Mouse (Mus musculus) cerebellum, postnatal 10 days (tissue): ENCODE measurements around the gene Evi2.

ENCODE experiments used
- DNase-seq, 2 experiments: peaks; one replicate each; pipeline ENCODE4 v3.0.0; 2021; ENCODE audit warnings: mixed read lengths in 2 of 2

Evi2 gene

GRCm38 (mm10) chr11:79523560-79524309 is 6.7 kb downstream of the Evi2 start, which contains the start of gene Evi2b:
Gene Evi2b (minus strand): TSS chr11:79523762.
- no peak for DNase-seq

GRCm38 (mm10) chr11:79522944-79523343 is 7.4 kb downstream of the Evi2 start:
- DNase-seq: no peak

GRCm38 (mm10) chr11:79521930-79522329 is 8.5 kb downstream of the Evi2 start:
- no peak for DNase-seq

GRCm38 (mm10) chr11:79520772-79521171 is 9.6 kb downstream of the Evi2 start:
- no peak for DNase-seq

GRCm38 (mm10) chr11:79519878-79520291 is 10.5 kb downstream of the Evi2 start:
- no peak for DNase-seq

GRCm38 (mm10) chr11:79519299-79519698 is 11.1 kb downstream of the Evi2 start:
- DNase-seq: no peak

- no peak for DNase-seq
Measured at GRCm38 (mm10) chr11:79515798-79516197, 14.6 kb downstream of the Evi2 start.

- peak; percentile 40 to 54 for DNase-seq
Measured at GRCm38 (mm10) chr11:79515331-79515730, 15.1 kb downstream of the Evi2 start.

- no peak for DNase-seq
Measured at GRCm38 (mm10) chr11:79511970-79512369, 18.4 kb downstream of the Evi2 start.

GRCm38 (mm10) chr11:79504506-79504905 is 25.9 kb downstream of the Evi2 start:
- DNase-seq: no peak

GRCm38 (mm10) chr11:79503845-79504244 is 26.5 kb downstream of the Evi2 start, which contains the start of gene Omg:
Gene Omg (minus strand): TSS chr11:79504084.
- peak; percentile 15 to 28 for DNase-seq

GRCm38 (mm10) chr11:79502917-79503316 is 27.5 kb downstream of the Evi2 start:
- no peak for DNase-seq

- DNase-seq: peak; percentile 11 to 16
Measured at GRCm38 (mm10) chr11:79494976-79495800, 35.2 kb downstream of the Evi2 start.

- DNase-seq: no peak
Measured at GRCm38 (mm10) chr11:79484721-79485120, 45.7 kb downstream of the Evi2 start.

- no peak for DNase-seq
Measured at GRCm38 (mm10) chr11:79483876-79484528, 46.4 kb downstream of the Evi2 start.

- no peak for DNase-seq
Measured at GRCm38 (mm10) chr11:79483392-79483791, 47.0 kb downstream of the Evi2 start.

GRCm38 (mm10) chr11:79468097-79468496 is 62.3 kb downstream of the Evi2 start:
- no peak for DNase-seq
